Mouse (Mus musculus): ENCODE results near the gene Nrip2.
"Not testable (repeated sequence)": the region's sequence is repeated elsewhere in the genome, so short reads cannot be mapped to it uniquely, and the experiment has no call there.

Nrip2 gene

GRCm38 (mm10) chr6:128398996-128399395 is at the start of gene Nrip2:
Gene Nrip2, plus strand, starts transcription at chr6:128399296.
- no peak for DNase-seq (ENCODE audit: low spot score in 2 of 2)

GRCm38 (mm10) chr6:128349711-128350110 is 49.4 kb upstream of the Nrip2 start:
- no peak for DNase-seq (ENCODE audit: low spot score in 2 of 2)

GRCm38 (mm10) chr6:128354140-128354539 is 45.0 kb upstream of the Nrip2 start:
- no peak for DNase-seq (ENCODE audit: low spot score in 2 of 2)

GRCm38 (mm10) chr6:128355201-128355681 is 43.9 kb upstream of the Nrip2 start:
- DNase-seq (ENCODE audit: low spot score in 2 of 2): peak in 1 of 2 experiments; percentile 40

GRCm38 (mm10) chr6:128355726-128356416 is 43.2 kb upstream of the Nrip2 start, which contains the start of gene Tulp3:
Gene Tulp3, minus strand, starts transcription at chr6:128355851.
- peak; percentile 95 to 98 for DNase-seq (ENCODE audit: low spot score in 2 of 2)

GRCm38 (mm10) chr6:128358999-128359398 is 40.1 kb upstream of the Nrip2 start:
- DNase-seq (ENCODE audit: low spot score in 2 of 2): no peak

- DNase-seq (ENCODE audit: low spot score in 2 of 2): no peak
Observed at GRCm38 (mm10) chr6:128361901-128362300, 37.2 kb upstream of the Nrip2 start.

GRCm38 (mm10) chr6:128362381-128363006 is 36.6 kb upstream of the Nrip2 start, which contains the start of the genes Rhno1 and Foxm1:
Gene Rhno1, minus strand, starts transcription at chr6:128362911.
Gene Foxm1, plus strand, starts transcription at chr6:128362967.
- peak; percentile 78 to 87 for DNase-seq (ENCODE audit: low spot score in 2 of 2)

- no peak for DNase-seq (ENCODE audit: low spot score in 2 of 2)
Observed at GRCm38 (mm10) chr6:128363007-128363825, 35.9 kb upstream of the Nrip2 start.

GRCm38 (mm10) chr6:128364721-128365120 is 34.4 kb upstream of the Nrip2 start:
- no peak for DNase-seq (ENCODE audit: low spot score in 2 of 2)

- no peak for DNase-seq (ENCODE audit: low spot score in 2 of 2)
Observed at GRCm38 (mm10) chr6:128366466-128366865, 32.6 kb upstream of the Nrip2 start.

GRCm38 (mm10) chr6:128370040-128370439 is 29.1 kb upstream of the Nrip2 start:
- no peak for DNase-seq (ENCODE audit: low spot score in 2 of 2)

- no peak for DNase-seq (ENCODE audit: low spot score in 2 of 2)
Observed at GRCm38 (mm10) chr6:128375192-128375591, 23.9 kb upstream of the Nrip2 start, which contains the start of the genes Tex52 and Gm44596. Gene Tex52, plus strand, starts transcription at chr6:128375456. Gene Gm44596, plus strand, starts transcription at chr6:128375503.

- no peak for DNase-seq (ENCODE audit: low spot score in 2 of 2)
Observed at GRCm38 (mm10) chr6:128376371-128377085, 22.6 kb upstream of the Nrip2 start.

- no peak for DNase-seq (ENCODE audit: low spot score in 2 of 2)
Observed at GRCm38 (mm10) chr6:128379636-128380035, 19.5 kb upstream of the Nrip2 start.

GRCm38 (mm10) chr6:128380594-128381167 is 18.4 kb upstream of the Nrip2 start:
- DNase-seq (ENCODE audit: low spot score in 2 of 2): not testable (repeated sequence)

GRCm38 (mm10) chr6:128381254-128381653 is 17.8 kb upstream of the Nrip2 start:
- no peak for DNase-seq (ENCODE audit: low spot score in 2 of 2)

GRCm38 (mm10) chr6:128383752-128384151 is 15.3 kb upstream of the Nrip2 start:
- DNase-seq (ENCODE audit: low spot score in 2 of 2): no peak

- no peak for DNase-seq (ENCODE audit: low spot score in 2 of 2)
Observed at GRCm38 (mm10) chr6:128385026-128385425, 14.1 kb upstream of the Nrip2 start.

- no peak for DNase-seq (ENCODE audit: low spot score in 2 of 2)
Observed at GRCm38 (mm10) chr6:128389185-128389584, 9.9 kb upstream of the Nrip2 start.

GRCm38 (mm10) chr6:128390683-128391082 is 8.4 kb upstream of the Nrip2 start:
- DNase-seq (ENCODE audit: low spot score in 2 of 2): no peak

Measured in urinary bladder, postnatal 4 days (tissue).